Mouse (Mus musculus) erythroblast, embryonic 14.5 days (primary cell): Measurements from ENCODE around the gene Gcsh.

Experiments used
- GATA1 ChIP-seq: IDR thresholded peaks from 2 replicates; pipeline ENCODE4 v1.6.1; 2012; ENCODE audit warnings: low read length, inconsistent platforms, mixed read lengths
- TAL1 ChIP-seq: IDR thresholded peaks from 3 replicates; pipeline ENCODE4 v1.6.1; 2012; ENCODE audit warnings: low read length, inconsistent platforms, mixed read lengths

GRCm38 (mm10) chr8:116944385-116944696 lies 49.0 kb downstream of the Gcsh start:
- TF ChIP-seq TAL1 = no peak
- TF ChIP-seq GATA1 = no peak
